Mouse (Mus musculus) gastrocnemius, postnatal 14 days (tissue): ENCODE results near the gene Teddm1b. TPM values are rescaled to one million over a fixed set of nuclear protein-coding genes. Genes with fewer than 3 reads are reported as not detected.
A peak's percentile ranks its signal among the peaks of the same experiment; 100 is the strongest.
"Not testable (repeated sequence)": the region's sequence is repeated elsewhere in the genome, so short reads cannot be mapped to it uniquely, and the experiment has no call there.

Source experiments
- DNase-seq: peaks from one replicate; pipeline ENCODE4 v3.0.0; 2021; ENCODE audit warnings: mixed read lengths
- intact Hi-C: fragments of 180-260 bp; cut with DNase I; formaldehyde crosslinking; loops from one replicate; pipeline ENCODE4 v1.15.1; 2025; ENCODE audit warnings: low total_unique reads
- long read RNA-seq, 2 experiments: library from polyadenylated mRNA; stranded (forward); transcript quantifications; one replicate each; pipeline ENCODE4 v2.0.0; 2021
- total RNA-seq, 2 experiments: library from RNA; stranded (reverse); gene quantifications; 2 replicates each; pipeline ENCODE4 v1.2.3; 2021

The Teddm1b gene
- total RNA-seq: not detected
- long read RNA-seq, experiment 1: 0 reads
- long read RNA-seq, experiment 2: 0 reads

DNA sequence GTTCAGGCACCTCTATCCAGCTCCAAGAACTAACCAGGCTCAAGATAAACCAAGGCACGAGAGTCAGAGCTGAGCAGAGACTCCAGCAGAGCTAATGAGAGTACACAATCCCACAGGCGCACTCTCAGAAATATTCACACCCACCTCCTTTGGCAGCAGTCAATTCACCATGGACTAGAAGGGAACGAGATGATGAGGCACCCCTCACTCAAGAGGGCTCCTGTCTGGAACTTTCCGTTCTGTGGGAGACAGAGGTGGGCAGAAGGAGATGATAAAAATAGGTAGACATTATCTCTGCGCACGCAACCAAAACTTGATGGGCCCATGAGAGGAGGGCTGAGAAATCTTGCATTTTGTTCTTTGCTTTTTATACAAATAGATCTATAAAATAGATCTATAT is at the start of gene Teddm1b:
TSS of gene Teddm1b (plus strand) at position 301 of the 400 bp plus-strand sequence.
- intact Hi-C loops: no loop called here

DNA sequence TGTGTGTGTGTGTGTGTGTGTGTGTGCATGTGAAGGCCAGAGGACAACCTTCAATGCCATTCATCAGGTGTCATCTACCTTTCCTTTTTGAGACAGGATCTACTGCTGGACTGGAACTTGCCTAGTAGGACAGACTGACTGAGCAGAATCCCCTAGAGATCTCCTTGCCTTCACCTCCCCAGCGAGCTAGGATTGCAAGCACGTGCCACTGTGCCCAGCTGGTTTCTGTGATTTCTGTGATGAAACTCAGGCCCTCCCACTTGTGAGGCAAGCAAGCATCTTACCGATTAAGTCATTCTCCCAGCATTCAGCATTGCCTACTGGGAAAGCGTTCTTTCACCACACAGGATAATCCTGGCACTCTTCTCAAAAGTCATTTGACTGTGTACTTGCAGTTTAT is 43.4 kb upstream of the Teddm1b start:
- intact Hi-C loops: no loop called here
- no peak for DNase-seq

More for the DNA sequence above, at the start of gene Teddm1b:
- DNase-seq: no peak

GRCm38 (mm10) chr1:153836036-153836435 is 38.1 kb upstream of the Teddm1b start:
- intact Hi-C loops: no loop called here
- DNase-seq: no peak

DNA sequence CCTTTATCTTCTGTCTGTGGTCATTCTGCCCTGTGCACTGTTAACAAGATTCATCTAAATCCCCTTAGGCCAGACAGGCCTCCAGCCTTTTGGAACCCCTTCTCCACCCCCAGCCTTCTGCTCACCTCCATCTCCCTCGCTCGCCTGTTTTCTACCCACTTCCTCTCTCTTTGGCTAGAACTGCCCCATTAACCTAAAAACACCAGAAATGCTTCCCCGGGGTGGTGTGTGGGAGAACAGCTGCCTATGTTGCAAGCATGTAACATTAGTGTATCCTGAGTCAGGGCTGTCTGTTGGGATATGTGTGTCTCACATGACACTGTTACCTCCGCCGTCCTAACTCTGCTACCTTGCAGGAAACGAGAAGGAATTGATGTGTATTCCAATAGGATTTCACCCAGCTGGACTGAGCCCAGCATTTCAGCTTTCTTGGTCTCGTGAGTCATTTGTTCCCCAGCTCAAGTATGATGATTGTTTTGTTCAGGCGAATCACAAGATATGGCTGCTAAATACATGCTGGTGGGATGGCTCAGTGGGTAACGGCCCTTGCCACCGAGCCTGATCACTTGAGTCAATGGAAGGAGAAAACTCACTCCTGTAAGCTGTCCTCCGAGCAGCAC is 31.9 kb upstream of the Teddm1b start:
- intact Hi-C loops: no loop called here
- DNase-seq: peak; percentile 20

- DNase-seq: no peak
- intact Hi-C loops: no loop called here
Measured at GRCm38 (mm10) chr1:153844042-153844441, 30.1 kb upstream of the Teddm1b start, which contains the start of gene Rgsl1. Gene Rgsl1 (minus strand): TSS chr1:153844142.

DNA sequence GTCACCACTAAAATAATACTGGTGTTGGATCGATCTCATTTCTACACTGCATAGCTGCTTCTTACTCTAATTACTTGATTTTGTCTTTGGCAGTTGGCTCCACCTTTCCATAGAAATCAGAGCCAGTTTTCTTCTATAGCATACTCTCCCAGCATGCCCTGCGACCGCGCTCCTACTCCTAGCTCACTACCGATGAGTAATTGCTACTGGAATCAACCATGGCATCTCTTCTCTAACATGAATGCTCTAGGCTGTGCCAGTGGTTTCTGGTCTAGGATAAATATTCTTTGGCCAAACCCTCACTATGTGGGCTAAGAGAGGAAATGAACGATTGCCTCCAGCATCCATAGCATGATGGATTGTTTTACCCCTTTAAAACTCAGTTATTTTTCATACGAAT is 27.7 kb upstream of the Teddm1b start:
- intact Hi-C loops: no loop called here

GRCm38 (mm10) chr1:153846867-153847266 is 27.3 kb upstream of the Teddm1b start:
- intact Hi-C loops: no loop called here

More for the DNA sequence above, 27.7 kb upstream of the Teddm1b start:
- no peak for DNase-seq

DNA sequence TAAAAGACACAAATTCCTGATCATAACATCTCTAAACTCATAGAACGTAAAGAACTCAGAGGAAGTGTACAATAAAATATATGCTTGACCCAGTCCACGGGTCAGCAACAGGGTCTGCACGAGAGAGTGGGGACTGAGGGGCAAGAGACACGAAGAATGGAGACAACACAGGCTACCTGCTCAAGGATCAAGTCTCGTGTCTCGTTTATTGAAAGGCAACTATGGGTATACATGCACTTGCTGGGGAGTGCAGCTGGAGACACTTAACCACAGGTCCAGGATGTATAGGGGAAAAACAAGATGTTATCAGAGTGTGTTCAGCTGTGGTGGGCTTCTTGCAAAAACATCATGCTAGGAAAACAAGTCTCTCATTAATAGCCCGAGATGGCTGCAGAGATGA is 21.4 kb upstream of the Teddm1b start:
- DNase-seq, intact Hi-C loops: not testable (repeated sequence)

More at GRCm38 (mm10) chr1:153846867-153847266, 27.3 kb upstream of the Teddm1b start:
- no peak for DNase-seq

- no peak for DNase-seq
- intact Hi-C loops: no loop called here
Measured at GRCm38 (mm10) chr1:153855946-153856345, 18.2 kb upstream of the Teddm1b start.

- DNase-seq, intact Hi-C loops: not testable (repeated sequence)
Measured at GRCm38 (mm10) chr1:153880391-153880790, 6.2 kb downstream of the Teddm1b start.

GRCm38 (mm10) chr1:153886024-153886633 is 12.0 kb downstream of the Teddm1b start:
- intact Hi-C loops: no loop called here
- DNase-seq: no peak

DNA sequence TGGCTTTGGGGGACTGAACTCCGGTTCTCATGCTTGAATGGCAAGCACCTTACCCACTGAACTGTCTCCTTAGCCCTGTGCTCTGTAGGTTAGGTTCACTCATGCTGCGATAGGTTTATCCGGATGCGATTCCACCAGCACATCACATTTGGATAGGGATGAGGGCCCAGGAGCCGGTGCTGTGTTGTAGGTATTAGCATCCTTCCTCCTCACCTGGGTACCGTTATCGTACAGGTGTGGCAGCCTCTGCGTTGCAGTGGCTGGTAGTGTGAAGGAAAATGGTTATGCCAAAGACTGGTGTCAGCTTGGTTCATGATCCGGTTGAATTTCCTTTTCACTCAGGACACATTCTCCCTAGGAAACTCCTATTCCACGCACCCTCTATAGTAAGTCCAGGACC is 16.0 kb downstream of the Teddm1b start:
- intact Hi-C loops: loop anchor here (5.0 kb wide), 1 partner anchor 292 kb away; no protein-coding TSS in a partner anchor
- DNase-seq: no peak

DNA sequence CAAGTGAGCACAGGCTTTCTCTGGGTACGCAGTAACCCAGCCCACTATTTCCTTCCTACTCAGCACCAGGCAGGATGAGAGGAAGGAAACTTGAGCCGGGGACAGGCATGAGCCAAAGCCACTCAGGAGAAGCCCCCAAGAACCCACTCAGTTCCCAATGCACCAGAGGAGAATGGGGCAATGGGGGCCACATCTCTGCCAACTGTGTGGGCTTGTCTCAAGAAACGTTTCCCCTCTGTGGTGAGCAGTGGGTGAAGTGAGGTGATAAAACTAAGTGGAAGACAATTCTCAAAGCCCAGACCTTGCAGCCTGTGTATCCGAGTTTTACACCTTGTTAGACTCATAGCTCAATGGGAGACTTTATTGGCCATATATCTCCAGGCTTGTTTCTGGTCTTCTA is 17.3 kb downstream of the Teddm1b start, which contains the start of gene Teddm1a:
TSS of gene Teddm1a (plus strand) at position 301 of the 400 bp plus-strand sequence.
- intact Hi-C loops: loop anchor here (5.0 kb wide), 1 partner anchor 291 kb away; no protein-coding TSS in a partner anchor
- no peak for DNase-seq

GRCm38 (mm10) chr1:153893746-153894145 is 19.6 kb downstream of the Teddm1b start:
- intact Hi-C loops: loop anchor here (2.0 to 5.0 kb wide), 2 partner anchors 225 to 289 kb away; no protein-coding TSS in a partner anchor

GRCm38 (mm10) chr1:153894201-153894893 is 20.2 kb downstream of the Teddm1b start:
- DNase-seq: no peak
- intact Hi-C loops: loop anchor here (2.0 to 5.0 kb wide), 2 partner anchors 224 to 288 kb away; no protein-coding TSS in a partner anchor

More at GRCm38 (mm10) chr1:153893746-153894145, 19.6 kb downstream of the Teddm1b start:
- no peak for DNase-seq

DNA sequence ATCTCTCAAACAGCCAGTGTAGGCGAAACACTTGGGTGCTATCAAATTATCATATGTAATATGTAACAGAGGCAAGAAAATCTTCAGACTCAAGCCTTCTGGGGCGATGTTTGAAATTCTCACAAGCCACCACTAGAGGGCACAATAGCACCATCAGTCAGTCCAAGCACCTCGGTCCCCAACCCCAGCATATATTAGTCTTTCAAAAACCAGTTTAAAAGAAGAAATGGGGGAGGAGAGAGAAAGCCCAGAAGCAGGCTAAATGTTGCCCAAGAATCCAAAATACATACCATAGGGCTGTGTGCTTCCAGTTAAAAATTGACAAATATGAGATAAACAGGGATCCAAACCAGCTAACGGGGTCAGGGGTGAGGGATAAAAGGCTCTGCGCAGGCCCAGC is 20.8 kb downstream of the Teddm1b start:
- intact Hi-C loops: loop anchor here (2.0 to 5.0 kb wide), 3 partner anchors 137 to 287 kb away; no protein-coding TSS in a partner anchor
- DNase-seq: peak; percentile 50

GRCm38 (mm10) chr1:153897196-153897595 is 23.1 kb downstream of the Teddm1b start:
- DNase-seq: no peak
- intact Hi-C loops: loop anchor here (5.0 kb wide), 1 partner anchor 135 kb away; no protein-coding TSS in a partner anchor

DNA sequence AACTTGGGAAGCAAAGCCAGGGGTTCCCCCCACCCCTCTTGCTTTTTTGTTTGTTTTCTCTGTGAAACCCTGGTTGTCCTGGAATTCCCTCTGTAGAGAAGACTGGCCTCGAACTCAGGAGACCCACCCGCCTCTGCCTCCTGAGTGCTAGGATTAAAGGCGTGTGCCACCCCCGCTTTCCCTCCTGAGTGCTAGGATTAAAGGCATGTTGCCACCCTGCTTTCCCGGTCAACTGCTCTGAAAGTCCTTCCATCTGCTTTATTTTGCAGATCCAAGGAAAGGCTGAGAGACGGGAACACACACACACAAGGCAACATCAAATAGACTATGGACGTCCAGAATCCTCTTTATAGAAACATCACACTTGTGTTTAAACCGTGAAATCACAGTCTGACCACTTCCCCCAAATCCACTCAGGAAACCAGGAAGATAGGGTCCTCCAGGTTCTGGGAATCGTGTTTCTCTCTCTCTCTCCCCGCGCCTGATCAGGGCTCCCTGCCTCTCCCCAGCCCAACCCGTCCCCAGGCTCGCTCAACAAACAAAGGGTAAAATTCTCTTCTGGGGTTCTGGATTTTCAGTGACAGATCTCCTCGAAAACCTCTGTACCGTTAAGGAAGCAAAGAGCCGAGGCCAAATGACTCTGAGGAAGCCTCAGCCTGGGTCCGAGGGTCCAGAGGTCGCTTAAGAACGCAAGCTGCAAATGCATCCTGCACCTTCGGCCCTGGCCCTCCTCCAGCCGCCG is 25.0 kb downstream of the Teddm1b start:
- DNase-seq: no peak
- intact Hi-C loops: loop anchor here (5.0 kb wide), 1 partner anchor 133 kb away; no protein-coding TSS in a partner anchor
